Mouse (Mus musculus) MEL (cell line): Measurements from ENCODE around the gene Nsd2. TPM values are rescaled to one million over a fixed set of nuclear protein-coding genes. Genes with fewer than 3 reads are reported as not detected.

Source experiments
- DNase-seq: peaks from one replicate; pipeline ENCODE4 v3.0.0; 2011; ENCODE audit warnings: low read depth, low spot score
- H3K27ac ChIP-seq: 2 replicates; pipeline ENCODE4 v1.5.1; 2012; ENCODE audit warnings: low read depth, mild to moderate bottlenecking, control low read depth, low read length, moderate library complexity; ENCODE audit not compliant: control insufficient read depth
- H3K27me3 ChIP-seq, 2 experiments: fragments of 150-350 bp in 1 of 2; sonication (generic) in 1 of 2; 2 replicates each; pipeline ENCODE4 v1.6.1; 2012; ENCODE audit warnings: low read length in 2 of 2, mild to moderate bottlenecking in 2 of 2, improper control_type of control experiment in 1 of 2, moderate library complexity in 1 of 2; ENCODE audit not compliant: insufficient read depth in 2 of 2, control insufficient read depth in 1 of 2
- H3K36me3 ChIP-seq, 2 experiments: 2 replicates each; pipeline ENCODE4 v1.6.1; 2012 to 2014; ENCODE audit warnings: low read length in 2 of 2, improper control_type of control experiment in 1 of 2, inconsistent platforms in 1 of 2, mild to moderate bottlenecking in 1 of 2; ENCODE audit not compliant: insufficient read depth in 2 of 2, control insufficient read depth in 1 of 2
- H3K4me1 ChIP-seq, 2 experiments: fragments of 150-350 bp in 1 of 2; sonication (generic) in 1 of 2; 2 replicates each; pipeline ENCODE4 v1.6.1; 2012; ENCODE audit warnings: low read length in 2 of 2, improper control_type of control experiment in 1 of 2, mild to moderate bottlenecking in 1 of 2; ENCODE audit not compliant: insufficient read depth in 2 of 2, control insufficient read depth in 1 of 2
- H3K4me3 ChIP-seq, 2 experiments: fragments of 150-350 bp in 1 of 2; sonication (generic) in 1 of 2; 2 replicates each; pipeline ENCODE4 v1.5.1; 2012; ENCODE audit warnings: low read depth in 2 of 2, low read length in 2 of 2, mild to moderate bottlenecking in 2 of 2, moderate library complexity in 2 of 2, control low read depth in 1 of 2, improper control_type of control experiment in 1 of 2; ENCODE audit not compliant: control insufficient read depth in 1 of 2, insufficient read depth in 1 of 2
- H3K79me2 ChIP-seq: 2 replicates; pipeline ENCODE4 v1.6.1; 2012; ENCODE audit warnings: mild to moderate bottlenecking, low read length, moderate library complexity; ENCODE audit not compliant: control insufficient read depth, poor library complexity, insufficient read depth
- H3K9ac ChIP-seq: 2 replicates; pipeline ENCODE4 v1.6.1; 2012; ENCODE audit warnings: low read depth, mild to moderate bottlenecking, control low read depth, low read length, moderate library complexity; ENCODE audit not compliant: control insufficient read depth, poor library complexity, severe bottlenecking
- H3K9me3 ChIP-seq: fragments of 150-350 bp; sonication (generic); replicated peaks from 2 replicates; pipeline ENCODE4 v1.6.1; 2012; ENCODE audit warnings: mild to moderate bottlenecking, low read length, improper control_type of control experiment, moderate library complexity; ENCODE audit not compliant: insufficient read depth
- BHLHE40 ChIP-seq: IDR thresholded peaks from 2 replicates; pipeline ENCODE4 v1.6.1; 2012; ENCODE audit warnings: low read depth, mild to moderate bottlenecking, inconsistent platforms, low read length, improper control_type of control experiment, borderline replicate concordance
- CHD1 ChIP-seq: IDR thresholded peaks from 2 replicates; pipeline ENCODE4 v1.6.1; 2012; ENCODE audit warnings: low read depth, mild to moderate bottlenecking, inconsistent platforms, low read length, improper control_type of control experiment
- CHD2 ChIP-seq: IDR thresholded peaks from 2 replicates; pipeline ENCODE4 v1.6.1; 2011; ENCODE audit warnings: low read length, improper control_type of control experiment
- CTCF ChIP-seq, 3 experiments: IDR thresholded peaks in 2 of 3; conservative IDR thresholded peaks in 1 of 3; 2 replicates each; pipeline ENCODE4 v1.5.1; 2011 to 2012; ENCODE audit warnings: low read length in 3 of 3, low read depth in 2 of 3, mild to moderate bottlenecking in 2 of 3, improper control_type of control experiment in 1 of 3, inconsistent platforms in 1 of 3, mixed read lengths in 1 of 3, moderate library complexity in 1 of 3; ENCODE audit not compliant: control insufficient read depth in 1 of 3, insufficient read depth in 1 of 3, poor library complexity in 1 of 3, severe bottlenecking in 1 of 3
- ETS1 ChIP-seq: IDR thresholded peaks from 2 replicates; pipeline ENCODE4 v1.6.1; 2012; ENCODE audit warnings: low read depth, mild to moderate bottlenecking, inconsistent platforms, low read length, improper control_type of control experiment, moderate library complexity
- GABPA ChIP-seq: IDR thresholded peaks from 2 replicates; pipeline ENCODE4 v1.6.1; 2012; ENCODE audit warnings: low read depth, mild to moderate bottlenecking, inconsistent platforms, low read length, improper control_type of control experiment, moderate library complexity
- GATA1 ChIP-seq: IDR thresholded peaks from 2 replicates; pipeline ENCODE4 v1.6.1; 2011; ENCODE audit warnings: low read depth, low read length, improper control_type of control experiment
- KAT2A ChIP-seq: conservative IDR thresholded peaks from 2 replicates; pipeline ENCODE4 v1.6.1; 2012; ENCODE audit warnings: low read depth, low read length, improper control_type of control experiment, inconsistent platforms
- MAX ChIP-seq: IDR thresholded peaks from 2 replicates; pipeline ENCODE4 v1.6.1; 2011; ENCODE audit warnings: low read length, improper control_type of control experiment
- MAZ ChIP-seq: IDR thresholded peaks from 2 replicates; pipeline ENCODE4 v1.6.1; 2012; ENCODE audit warnings: low read depth, mild to moderate bottlenecking, inconsistent platforms, low read length, improper control_type of control experiment
- MEF2A ChIP-seq: IDR thresholded peaks from 2 replicates; pipeline ENCODE4 v1.6.1; 2014; ENCODE audit warnings: low read depth, mild to moderate bottlenecking, inconsistent platforms, low read length, improper control_type of control experiment; ENCODE audit not compliant: poor library complexity, insufficient replicate concordance, severe bottlenecking; ENCODE audit errors: extremely low read depth
- MXI1 ChIP-seq: IDR thresholded peaks from 2 replicates; pipeline ENCODE4 v1.6.1; 2011; ENCODE audit warnings: mild to moderate bottlenecking, low read depth, low read length, improper control_type of control experiment
- MYB ChIP-seq: IDR thresholded peaks from 2 replicates; pipeline ENCODE4 v1.6.1; 2011; ENCODE audit warnings: mild to moderate bottlenecking, low read depth, low read length, improper control_type of control experiment
- NRF1 ChIP-seq: IDR thresholded peaks from 2 replicates; pipeline ENCODE4 v1.6.1; 2014; ENCODE audit warnings: low read depth, mild to moderate bottlenecking, inconsistent platforms, low read length, improper control_type of control experiment, moderate library complexity; ENCODE audit not compliant: poor library complexity, insufficient read depth, severe bottlenecking
- POLR2AphosphoS2 ChIP-seq: IDR thresholded peaks from 2 replicates; pipeline ENCODE4 v1.6.1; 2011; ENCODE audit warnings: low read length, improper control_type of control experiment
- POLR2AphosphoS5 ChIP-seq: IDR thresholded peaks from 2 replicates; pipeline ENCODE4 v1.6.1; 2012; ENCODE audit warnings: low read depth, borderline replicate concordance, mild to moderate bottlenecking, inconsistent platforms, low read length, moderate library complexity, mixed read lengths
- RCOR1 ChIP-seq: IDR thresholded peaks from 2 replicates; pipeline ENCODE4 v1.6.1; 2012; ENCODE audit warnings: low read depth, mild to moderate bottlenecking, inconsistent platforms, low read length, improper control_type of control experiment
- SIN3A ChIP-seq: IDR thresholded peaks from 2 replicates; pipeline ENCODE4 v1.6.1; 2012; ENCODE audit warnings: low read length, improper control_type of control experiment, inconsistent platforms
- TBP ChIP-seq: IDR thresholded peaks from 2 replicates; pipeline ENCODE4 v1.8.0; 2011; ENCODE audit warnings: low read depth, low read length, improper control_type of control experiment
- TCF12 ChIP-seq: IDR thresholded peaks from 2 replicates; pipeline ENCODE4 v1.6.1; 2014; ENCODE audit warnings: low read depth, mild to moderate bottlenecking, inconsistent platforms, low read length, improper control_type of control experiment, moderate library complexity
- USF1 ChIP-seq: IDR thresholded peaks from 2 replicates; pipeline ENCODE4 v1.6.1; 2014; ENCODE audit warnings: low read depth, mild to moderate bottlenecking, inconsistent platforms, low read length, improper control_type of control experiment, moderate library complexity
- USF2 ChIP-seq, 2 experiments: IDR thresholded peaks; 2 replicates each; pipeline ENCODE4 v1.6.1; 2011 to 2012; ENCODE audit warnings: improper control_type of control experiment in 2 of 2, low read length in 2 of 2, borderline replicate concordance in 1 of 2, inconsistent platforms in 1 of 2, low read depth in 1 of 2, mild to moderate bottlenecking in 1 of 2; ENCODE audit not compliant: insufficient read depth in 1 of 2
- ZC3H11A ChIP-seq: IDR thresholded peaks from 2 replicates; pipeline ENCODE4 v1.6.1; 2012; ENCODE audit warnings: low read depth, mild to moderate bottlenecking, inconsistent platforms, low read length, improper control_type of control experiment
- ZKSCAN1 ChIP-seq: IDR thresholded peaks from 2 replicates; pipeline ENCODE4 v1.6.1; 2012; ENCODE audit warnings: low read depth, mild to moderate bottlenecking, inconsistent platforms, low read length, improper control_type of control experiment, moderate library complexity
- ZNF384 ChIP-seq: IDR thresholded peaks from 2 replicates; pipeline ENCODE4 v1.6.1; 2012; ENCODE audit warnings: low read depth, mild to moderate bottlenecking, inconsistent platforms, low read length, improper control_type of control experiment
- polyA plus RNA-seq, 2 experiments: library from polyadenylated mRNA; stranded (reverse) in 1 of 2; unstranded in 1 of 2; fragments of >175 nt in 1 of 2; fragments of >200 nt in 1 of 2; gene quantifications; 2 replicates each; pipeline versions ENCODE4 v1.2.1 to v1.2.4; 2012; ENCODE audit warnings: low replicate concordance in 2 of 2, low read depth in 1 of 2; ENCODE audit not compliant: insufficient read length in 2 of 2, insufficient read depth in 1 of 2, missing spikeins in 1 of 2
- total RNA-seq: library from RNA; depleted of rRNA; stranded (reverse); fragments of 300-350 nt; gene quantifications from 2 replicates; pipeline ENCODE4 v1.2.3, GENCODE M21; 2012

Gene Nsd2
- total and polyA plus RNA-seq, 3 experiments, result 82.5 to 233 (median 116) TPM

GRCm38 (mm10) chr5:33822456-33822855, 1.9 kb downstream of the Nsd2 start (continued):
- TF ChIP-seq MEF2A, result no peak
- TF ChIP-seq TCF12, result no peak
- no peak for TF ChIP-seq USF1
- no peak for TF ChIP-seq MAZ
- no peak for TF ChIP-seq MYB
- no peak for TF ChIP-seq POLR2AphosphoS5
- TF ChIP-seq ZC3H11A, result no peak
- no peak for TF ChIP-seq BHLHE40
- no peak for TF ChIP-seq POLR2AphosphoS2
- TF ChIP-seq RCOR1, result 0 out of 2 replicates have a peak, but pooled peaks have one; percentile 36
- no peak for TF ChIP-seq GABPA
- no peak for TF ChIP-seq USF2 (IDR thresholded peaks at IDR 0.05; ENCODE audit: borderline replicate concordance in 1 of 2, insufficient read depth in 1 of 2, low read depth in 1 of 2, low read length in 2 of 2)
- TF ChIP-seq MAX, result no peak
- no peak for TF ChIP-seq ETS1
- no peak for TF ChIP-seq CHD2
- TF ChIP-seq CTCF (IDR thresholded peaks at IDR 0.05 in 2 of 3, conservative IDR thresholded peaks at IDR 0.05 in 1 of 3; ENCODE audit: control insufficient read depth in 1 of 3, insufficient read depth in 1 of 3, low read depth in 2 of 3, low read length in 3 of 3, poor library complexity in 1 of 3, severe bottlenecking in 1 of 3), result no peak
- no peak for TF ChIP-seq MXI1
- TF ChIP-seq TBP, result 0 out of 2 replicates have a peak, but pooled peaks have one; percentile 29
- TF ChIP-seq NRF1, result no peak
- TF ChIP-seq ZNF384, result no peak
- no peak for TF ChIP-seq KAT2A

- no peak for DNase-seq
- TF ChIP-seq GATA1, result no peak
- TF ChIP-seq CHD1, result no peak
- TF ChIP-seq MEF2A, result no peak
- TF ChIP-seq MXI1, result no peak
- TF ChIP-seq POLR2AphosphoS5, result no peak
- no peak for TF ChIP-seq SIN3A
- no peak for TF ChIP-seq GABPA
- TF ChIP-seq ZKSCAN1, result no peak
- no peak for TF ChIP-seq NRF1
- no peak for TF ChIP-seq CHD2
Observed at GRCm38 (mm10) chr5:33826001-33826400, 5.5 kb downstream of the Nsd2 start.

More at GRCm38 (mm10) chr5:33826001-33826400, 5.5 kb downstream of the Nsd2 start:
- Histone ChIP-seq H3K4me1 (peaks cover 8 to 16% of the 10 kb centered on the region in 2 experiments), H3K9ac (no peak overlapping the region), H3K27ac (no peak overlapping the region), H3K79me2 (peaks cover 63% of the 10 kb centered on the region), H3K36me3 (peaks cover 27 to 63% of the 10 kb centered on the region in 2 experiments), H3K9me3 (no peaks in the 10 kb centered on the region), H3K27me3 (no peaks in the 10 kb centered on the region), H3K4me3 (no peak overlapping the region)
